Mouse (Mus musculus) midbrain, embryonic 16.5 days (tissue): ENCODE data around the gene Trpm3. TPM values are rescaled to one million over a fixed set of nuclear protein-coding genes. Genes with fewer than 3 reads are reported as not detected.

Experiments
- ATAC-seq: fragments of 200-750 bp; cut with Nextera tagmentation; 2 replicates; pipeline ENCODE4 v1.8.0; 2017; ENCODE audit warnings: moderate TSS enrichment
- H3K27ac ChIP-seq: fragments of 300-500 bp; sonication (generic); 2 replicates; pipeline ENCODE4 v1.5.1; 2014; ENCODE audit warnings: mild to moderate bottlenecking, low read length, mixed read lengths
- H3K27me3 ChIP-seq: fragments of 300-500 bp; sonication (generic); 2 replicates; pipeline ENCODE4 v1.6.1; 2014; ENCODE audit warnings: low read depth, low read length, mixed read lengths; ENCODE audit not compliant: control insufficient read depth, insufficient read depth
- H3K36me3 ChIP-seq: fragments of 300-500 bp; sonication (generic); 2 replicates; pipeline ENCODE4 v1.6.1; 2014; ENCODE audit warnings: mild to moderate bottlenecking, low read length, moderate library complexity, mixed read lengths; ENCODE audit not compliant: control insufficient read depth, insufficient read depth
- H3K4me1 ChIP-seq: fragments of 300-500 bp; sonication (generic); 2 replicates; pipeline ENCODE4 v1.6.1; 2014; ENCODE audit warnings: mild to moderate bottlenecking, low read length, mixed read lengths; ENCODE audit not compliant: control insufficient read depth, insufficient read depth
- H3K4me2 ChIP-seq: fragments of 300-500 bp; sonication (generic); 2 replicates; pipeline ENCODE4 v1.6.1; 2014; ENCODE audit warnings: mild to moderate bottlenecking, low read length, mixed read lengths
- H3K4me3 ChIP-seq: fragments of 300-500 bp; sonication (generic); 2 replicates; pipeline ENCODE4 v1.5.1; 2014; ENCODE audit warnings: low read depth, mild to moderate bottlenecking, low read length, moderate library complexity, mixed read lengths
- H3K9ac ChIP-seq: fragments of 300-500 bp; sonication (generic); 2 replicates; pipeline ENCODE4 v1.6.1; 2014; ENCODE audit warnings: low read depth, low read length, mixed read lengths
- H3K9me3 ChIP-seq: fragments of 300-500 bp; sonication (generic); replicated peaks from 2 replicates; pipeline ENCODE4 v1.6.1; 2014; ENCODE audit warnings: mild to moderate bottlenecking, low read length, mixed read lengths; ENCODE audit not compliant: control insufficient read depth, poor library complexity, severe bottlenecking
- WGBS: fragments of 180-500 bp; shearing (Covaris S2); extraction: QIAGEN DNeasy Blood & Tissue Kit; methylation state at CpG from one replicate; pipeline ENCODE4 v1.1.7; 2014; 5-methylcytosine and 5-hydroxymethylcytosine counted together
- polyA plus RNA-seq: library from polyadenylated mRNA; unstranded; fragments of >200 nt; fragmentation: Nextera tagmentation; extraction: Ambion mirVana; gene quantifications from 2 replicates; pipeline ENCODE4 v1.2.1, GENCODE M21; 2015

Trpm3 gene
- polyA plus RNA-seq, 1 experiment from 2014 or later, result 24.7 TPM

DNA sequence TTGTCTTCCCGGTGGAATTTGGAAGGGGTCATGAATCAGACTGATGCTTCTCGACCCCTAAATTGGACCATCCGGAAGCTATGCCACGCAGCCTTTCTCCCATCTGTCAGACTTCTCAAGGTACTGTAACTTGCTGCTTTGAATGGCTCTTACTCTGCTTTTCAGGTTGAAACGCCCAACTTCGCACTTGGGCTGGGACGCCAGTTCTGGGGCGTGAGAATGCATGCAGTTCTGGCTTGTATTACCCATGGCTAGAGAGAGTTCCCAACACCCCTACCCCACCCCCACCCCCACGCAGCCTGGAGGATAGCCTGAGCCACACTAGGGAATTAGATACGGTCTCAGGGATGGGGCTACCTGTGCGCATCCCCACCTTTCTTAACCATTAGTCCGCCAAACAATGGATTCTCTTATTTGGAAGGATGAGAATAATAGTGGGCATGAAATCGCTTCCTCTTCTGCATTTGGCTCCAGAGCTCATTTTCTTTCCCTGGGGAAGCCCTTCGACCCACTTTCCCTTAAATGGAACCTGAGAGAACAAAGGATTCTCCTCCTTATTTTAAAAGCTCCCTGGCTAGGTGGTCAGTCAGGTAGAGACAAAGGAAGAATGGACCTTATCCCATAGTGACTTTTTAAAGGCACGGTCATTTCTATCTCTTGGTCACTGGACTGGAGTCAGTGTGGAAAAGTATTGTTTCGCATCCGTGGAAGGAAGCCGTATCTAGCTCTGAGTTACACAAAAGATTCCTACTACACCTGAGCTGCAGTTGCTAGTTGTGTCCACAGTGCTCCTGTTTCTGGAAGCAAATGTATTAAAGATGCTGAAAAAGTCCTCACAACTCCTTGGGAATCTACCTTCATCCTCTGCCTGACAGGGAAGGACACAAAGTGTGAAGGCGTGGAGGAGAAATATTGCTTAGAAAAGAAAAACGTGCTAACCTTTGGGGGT, 309.8 kb downstream of the Trpm3 start:
- no peaks in the 10 kb centered on the region for H3K36me3 ChIP-seq
- 20% methylated on average over 20 of the region's 20 CpGs for WGBS
- H3K4me3 ChIP-seq, result peak overlapping the region; percentile 59
- no peaks in the 10 kb centered on the region for H3K27me3 ChIP-seq
- no peaks in the 10 kb centered on the region for H3K9me3 ChIP-seq
- peak overlapping the region; percentile 76 for H3K9ac ChIP-seq
- H3K4me1 ChIP-seq, result peaks cover 6% of the 10 kb centered on the region
- peak; percentile 81 for ATAC-seq
- H3K27ac ChIP-seq, result peak overlapping the region; percentile 85
- peak overlapping the region; percentile 85 for H3K4me2 ChIP-seq

DNA sequence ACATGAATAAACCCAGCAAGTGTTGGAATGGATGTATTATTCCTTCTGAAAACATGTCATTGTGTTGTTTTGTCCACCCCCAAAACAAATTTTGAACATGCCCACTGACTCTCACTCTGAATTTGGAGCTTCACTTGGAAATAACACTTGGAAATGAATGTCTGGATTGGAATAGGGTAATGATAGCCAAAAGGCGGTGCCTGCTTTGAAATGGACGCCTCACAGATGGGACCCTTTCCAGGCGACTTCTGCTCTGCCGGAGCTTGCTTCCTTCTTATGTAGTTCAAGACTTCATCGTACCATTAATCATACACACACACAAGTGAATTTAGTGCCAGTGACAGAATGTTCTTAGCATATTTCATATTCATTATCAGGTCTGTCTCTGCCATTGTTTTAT, 312.4 kb downstream of the Trpm3 start:
- H3K4me1 ChIP-seq, result peaks cover 6% of the 10 kb centered on the region
- no peaks in the 10 kb centered on the region for H3K36me3 ChIP-seq
- 86% methylated on average over 5 of the region's 5 CpGs for WGBS
- H3K27me3 ChIP-seq, result no peaks in the 10 kb centered on the region
- no peak overlapping the region for H3K27ac ChIP-seq
- no peaks in the 10 kb centered on the region for H3K9me3 ChIP-seq
- no peak for ATAC-seq
- H3K4me3 ChIP-seq, result no peak overlapping the region
- no peak overlapping the region for H3K9ac ChIP-seq
- H3K4me2 ChIP-seq, result peak overlapping the region; percentile 23

DNA sequence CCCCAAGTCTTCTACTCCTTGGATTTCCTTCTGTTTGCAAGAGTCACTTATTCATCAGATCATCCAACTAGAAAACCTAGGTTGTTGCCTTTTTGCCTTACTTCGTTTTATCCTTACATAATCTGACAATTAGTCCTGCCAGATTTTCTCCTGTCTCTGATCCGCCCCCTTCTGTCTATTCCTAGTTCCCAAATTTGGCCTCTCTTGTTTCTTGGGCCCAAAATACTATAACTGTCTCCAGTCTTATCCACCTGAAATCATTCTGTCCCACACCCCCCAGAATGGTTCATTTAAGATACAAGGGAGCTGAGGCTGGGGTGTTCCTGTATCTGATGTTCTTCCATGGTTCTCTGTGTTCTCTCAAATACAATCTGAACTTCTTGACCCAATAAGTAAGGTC, 318.1 kb downstream of the Trpm3 start:
- no peaks in the 10 kb centered on the region for H3K27me3 ChIP-seq
- no peaks in the 10 kb centered on the region for H3K36me3 ChIP-seq
- H3K4me1 ChIP-seq, result no peaks in the 10 kb centered on the region
- H3K9me3 ChIP-seq, result no peaks in the 10 kb centered on the region
- no peak for ATAC-seq
- H3K4me3 ChIP-seq, result no peak overlapping the region
- no peak overlapping the region for H3K9ac ChIP-seq
- H3K4me2 ChIP-seq, result no peak overlapping the region
- 78% methylated on average over 2 of the region's 2 CpGs for WGBS
- H3K27ac ChIP-seq, result no peak overlapping the region

DNA sequence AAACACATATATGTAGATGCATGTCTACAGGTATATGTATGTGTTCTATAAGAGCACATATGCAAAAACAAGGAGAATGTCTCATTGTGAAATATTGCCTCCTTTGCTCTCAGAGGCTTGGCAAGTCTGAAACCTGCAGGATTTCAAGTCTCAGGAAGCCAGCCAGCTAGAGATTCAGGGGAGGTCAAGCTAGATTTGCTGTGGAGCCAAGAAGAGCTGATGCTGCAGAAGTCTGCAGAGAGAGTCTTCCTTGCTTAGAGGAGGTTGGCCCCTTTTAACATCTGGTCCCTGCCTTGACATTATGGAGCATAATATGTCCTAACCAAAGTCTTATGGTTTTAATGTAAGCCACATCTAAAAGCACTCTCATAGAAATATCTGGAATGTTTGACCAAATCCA, 323.2 kb downstream of the Trpm3 start:
- Histone ChIP-seq H3K4me3 (no peak overlapping the region), H3K36me3 (no peaks in the 10 kb centered on the region), H3K27me3 (no peaks in the 10 kb centered on the region), H3K4me2 (no peak overlapping the region), H3K9me3 (no peaks in the 10 kb centered on the region), H3K4me1 (no peaks in the 10 kb centered on the region), H3K9ac (no peak overlapping the region), H3K27ac (no peak overlapping the region)
- ATAC-seq, result no peak

DNA sequence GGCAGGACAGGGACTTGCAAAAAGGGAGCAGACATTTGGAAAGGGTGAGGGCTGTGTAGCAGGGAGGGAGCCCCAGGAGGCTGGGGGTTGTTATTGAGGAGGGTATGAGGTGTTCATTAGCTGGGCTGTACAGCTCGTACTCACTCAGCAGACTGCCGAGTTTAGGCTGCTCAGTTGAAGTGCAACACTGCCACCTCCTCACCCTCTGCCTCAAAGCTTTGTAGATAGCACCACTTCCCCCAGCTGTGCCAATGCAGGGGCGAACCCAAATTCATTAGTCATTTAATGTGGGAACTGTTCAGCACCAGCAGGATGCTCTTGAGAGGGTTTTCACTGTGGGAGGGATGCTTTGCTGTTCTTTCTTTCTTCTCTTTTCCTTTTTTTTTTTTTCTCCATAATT, 324.7 kb downstream of the Trpm3 start:
- no peaks in the 10 kb centered on the region for H3K9me3 ChIP-seq
- no peak for ATAC-seq
- no peaks in the 10 kb centered on the region for H3K27me3 ChIP-seq
- H3K36me3 ChIP-seq, result no peaks in the 10 kb centered on the region
- WGBS, result 53% methylated on average over 3 of the region's 3 CpGs
- H3K27ac ChIP-seq, result no peak overlapping the region
- H3K4me2 ChIP-seq, result no peak overlapping the region
- H3K9ac ChIP-seq, result no peak overlapping the region
- no peak overlapping the region for H3K4me3 ChIP-seq
- no peaks in the 10 kb centered on the region for H3K4me1 ChIP-seq

DNA sequence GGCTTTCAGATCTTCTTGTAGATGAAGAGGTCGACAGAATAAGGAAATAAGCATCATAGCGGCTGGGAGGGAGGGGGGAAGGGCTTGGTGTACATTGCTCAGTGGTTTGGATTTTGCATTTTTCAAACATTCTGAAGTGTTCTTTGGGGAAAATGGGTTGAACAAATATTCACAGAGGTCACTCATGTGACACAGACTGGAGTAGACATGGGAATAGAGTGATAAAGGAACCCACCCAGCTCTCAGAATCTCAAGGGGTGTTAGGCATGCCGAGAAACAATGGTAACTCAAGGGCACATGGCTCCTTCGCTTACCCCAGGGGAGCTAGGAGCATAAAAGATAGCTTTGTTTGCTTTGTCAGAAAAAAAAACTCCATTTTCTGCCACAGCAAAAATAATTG, 330.8 kb downstream of the Trpm3 start:
- no peak overlapping the region for H3K4me2 ChIP-seq
- no peak overlapping the region for H3K4me3 ChIP-seq
- H3K36me3 ChIP-seq, result no peaks in the 10 kb centered on the region
- no peaks in the 10 kb centered on the region for H3K4me1 ChIP-seq
- no peaks in the 10 kb centered on the region for H3K9me3 ChIP-seq
- H3K9ac ChIP-seq, result no peak overlapping the region
- WGBS, result 58% methylated on average over 4 of the region's 4 CpGs
- ATAC-seq, result no peak
- no peak overlapping the region for H3K27ac ChIP-seq
- H3K27me3 ChIP-seq, result no peaks in the 10 kb centered on the region

DNA sequence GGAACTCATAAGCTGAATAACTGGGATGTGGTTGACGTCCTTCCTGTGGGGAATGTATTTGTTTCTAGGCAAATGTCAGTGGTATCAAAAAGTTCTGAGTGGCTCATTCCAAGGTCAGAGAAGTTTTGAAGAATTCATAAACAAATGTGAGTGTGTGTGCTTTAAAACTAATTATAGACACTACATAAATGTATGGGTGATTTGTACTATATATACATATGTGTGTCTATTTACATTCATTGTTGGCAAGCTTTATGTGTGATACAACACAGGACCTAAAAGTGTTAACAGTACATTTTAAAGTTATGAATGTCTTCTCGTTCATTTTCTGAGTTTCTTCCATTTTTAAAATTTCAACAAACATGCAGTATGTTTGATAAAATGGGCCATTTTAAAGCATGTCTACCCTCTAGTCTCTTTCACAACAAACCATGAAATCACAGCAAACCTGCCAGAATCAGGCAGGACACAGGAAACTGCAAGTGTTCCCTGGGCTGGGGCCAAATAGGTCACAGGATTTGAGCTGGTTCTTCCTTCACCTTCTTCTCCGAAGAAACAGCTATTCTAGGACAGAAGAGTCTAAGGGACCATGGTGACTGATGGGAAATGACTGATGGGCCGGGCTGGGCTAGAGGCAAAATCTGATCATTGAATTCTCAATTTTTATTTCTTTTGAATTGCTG, 334.3 kb downstream of the Trpm3 start:
- Histone ChIP-seq H3K4me1 (no peaks in the 10 kb centered on the region), H3K27ac (no peak overlapping the region), H3K4me2 (no peak overlapping the region), H3K9ac (no peak overlapping the region), H3K36me3 (no peaks in the 10 kb centered on the region), H3K27me3 (no peaks in the 10 kb centered on the region), H3K9me3 (no peaks in the 10 kb centered on the region), H3K4me3 (no peak overlapping the region)
- 89% methylated on average over 4 of the region's 4 CpGs for WGBS
- no peak for ATAC-seq

DNA sequence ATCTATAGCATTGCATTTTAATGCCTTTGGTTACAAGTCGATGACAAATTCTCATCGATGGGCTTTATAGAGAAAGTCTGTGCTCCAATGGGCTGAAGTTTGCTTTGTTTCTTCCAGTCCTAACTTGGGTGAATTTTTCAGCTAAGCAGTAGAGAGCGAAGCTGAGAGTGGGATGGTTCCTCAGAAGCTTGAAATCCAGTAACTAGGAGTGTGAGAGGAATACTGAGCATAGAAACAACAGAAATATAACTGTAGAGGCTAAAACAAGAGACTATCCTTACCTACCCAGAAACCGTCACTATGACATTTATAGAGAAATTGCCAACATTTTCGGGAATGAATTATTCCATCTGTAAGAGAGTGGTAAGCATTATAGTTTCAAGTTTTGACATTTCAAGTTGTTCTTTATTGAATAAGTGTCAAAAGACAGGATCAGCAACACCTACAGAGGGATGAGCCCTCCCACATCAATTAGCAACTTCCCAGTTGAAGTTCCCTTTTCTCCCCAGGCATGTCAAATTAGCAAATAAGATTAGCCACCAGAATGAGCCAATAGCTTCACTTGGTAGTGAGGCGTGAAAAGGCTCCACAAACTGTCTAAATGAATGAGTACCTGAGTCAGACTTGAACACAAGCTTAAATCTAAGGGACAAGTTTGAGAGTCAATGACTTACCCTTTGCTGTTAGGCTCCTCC, 339.6 kb downstream of the Trpm3 start:
- 89% methylated on average over 6 of the region's 6 CpGs for WGBS
- ATAC-seq, result no peak

DNA sequence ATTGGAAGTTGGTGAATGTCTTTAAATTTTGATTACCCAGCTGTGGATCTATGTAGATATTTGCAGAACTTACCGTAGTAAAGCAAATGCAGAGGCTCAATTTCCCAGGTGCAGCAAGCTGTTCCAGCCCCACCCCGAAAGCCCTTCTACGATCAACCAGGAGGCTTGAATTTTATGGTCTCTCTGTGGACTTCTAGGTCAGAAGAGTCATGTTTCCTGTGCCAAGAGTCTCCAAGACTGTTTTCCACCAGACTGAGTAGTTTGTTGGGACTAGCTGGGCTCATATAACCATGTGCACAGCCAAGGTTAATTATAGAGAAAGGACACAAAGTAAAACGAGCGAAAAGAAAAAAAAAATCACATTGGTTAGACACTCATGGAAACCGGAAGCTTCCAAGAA, 364.6 kb downstream of the Trpm3 start:
- Histone ChIP-seq H3K4me3 (no peak overlapping the region), H3K36me3 (no peaks in the 10 kb centered on the region), H3K27me3 (no peaks in the 10 kb centered on the region), H3K27ac (no peak overlapping the region), H3K9ac (no peak overlapping the region), H3K4me1 (no peaks in the 10 kb centered on the region), H3K4me2 (no peak overlapping the region), H3K9me3 (no peaks in the 10 kb centered on the region)
- 91% methylated on average over 6 of the region's 6 CpGs for WGBS
- no peak for ATAC-seq

More for the DNA sequence above, 339.6 kb downstream of the Trpm3 start:
- no peak overlapping the region for H3K27ac ChIP-seq
- H3K36me3 ChIP-seq, result no peaks in the 10 kb centered on the region
- H3K4me2 ChIP-seq, result no peak overlapping the region
- H3K27me3 ChIP-seq, result no peaks in the 10 kb centered on the region
- no peak overlapping the region for H3K4me3 ChIP-seq
- H3K4me1 ChIP-seq, result no peaks in the 10 kb centered on the region
- H3K9me3 ChIP-seq, result no peaks in the 10 kb centered on the region
- no peak overlapping the region for H3K9ac ChIP-seq
